Mouse (Mus musculus): ENCODE data around the gene Tor2a. TPM values are rescaled to one million over a fixed set of nuclear protein-coding genes. Genes with fewer than 3 reads are reported as not detected.
A peak's percentile ranks its signal among the peaks of the same experiment; 100 is the strongest.

Gene Tor2a
- total RNA-seq, 2 experiments from 2014 or later: 7.5 to 8.2 TPM

DNA sequence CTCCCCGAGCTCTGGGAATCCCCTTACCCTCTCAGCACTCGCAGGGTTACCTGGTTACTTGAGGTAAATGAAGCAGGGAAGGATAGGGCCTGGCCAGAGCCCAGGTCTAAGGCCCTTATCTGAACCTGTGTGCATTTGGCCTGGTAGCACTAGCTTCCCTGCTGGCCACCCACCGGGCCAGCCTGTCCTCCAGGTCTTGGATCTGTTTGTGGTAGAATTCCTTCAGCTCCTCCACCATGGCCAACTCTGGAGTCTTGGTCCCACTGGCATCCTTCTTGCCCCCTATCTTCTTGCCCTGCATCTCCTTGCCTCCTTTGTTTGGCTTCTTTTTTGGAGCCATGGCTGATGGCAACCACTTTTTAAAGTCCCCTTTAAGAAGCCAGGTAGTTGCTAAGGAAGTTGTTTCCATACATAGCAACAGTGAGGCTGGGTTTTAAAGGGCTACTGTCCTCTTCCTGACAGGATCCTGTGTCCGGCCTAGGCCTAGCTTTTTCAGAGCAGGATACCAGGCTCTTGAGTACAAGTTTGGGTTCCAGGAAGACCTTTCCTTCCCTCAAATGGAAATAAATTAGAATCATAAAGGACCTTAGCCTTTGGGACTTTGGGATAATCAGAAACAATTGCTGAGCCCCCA is 27.1 kb downstream of the Tor2a start, which contains the start of gene Cfap157:
Cfap157 (minus strand) TSS at position 381 of the 634 bp plus-strand sequence.
- DNase-seq: no peak
- intact Hi-C loops (cut with DNase I; ENCODE audit: low total_unique reads): no loop called here

- intact Hi-C loops (cut with DNase I; ENCODE audit: low total_unique reads): no loop called here
Measured at GRCm38 (mm10) chr2:32787176-32787575, 30.1 kb downstream of the Tor2a start.

GRCm38 (mm10) chr2:32788581-32788980 is 31.5 kb downstream of the Tor2a start:
- no peak for DNase-seq
- intact Hi-C loops (cut with DNase I; ENCODE audit: low total_unique reads): no loop called here

More at GRCm38 (mm10) chr2:32787176-32787575, 30.1 kb downstream of the Tor2a start:
- DNase-seq: no peak

- intact Hi-C loops (cut with DNase I; ENCODE audit: low total_unique reads): loop anchor here (10.0 kb wide), 1 partner anchor 134 kb away; no protein-coding TSS in a partner anchor
- peak; percentile 71 for DNase-seq
Measured at GRCm38 (mm10) chr2:32791297-32791696, 34.3 kb downstream of the Tor2a start.

DNA sequence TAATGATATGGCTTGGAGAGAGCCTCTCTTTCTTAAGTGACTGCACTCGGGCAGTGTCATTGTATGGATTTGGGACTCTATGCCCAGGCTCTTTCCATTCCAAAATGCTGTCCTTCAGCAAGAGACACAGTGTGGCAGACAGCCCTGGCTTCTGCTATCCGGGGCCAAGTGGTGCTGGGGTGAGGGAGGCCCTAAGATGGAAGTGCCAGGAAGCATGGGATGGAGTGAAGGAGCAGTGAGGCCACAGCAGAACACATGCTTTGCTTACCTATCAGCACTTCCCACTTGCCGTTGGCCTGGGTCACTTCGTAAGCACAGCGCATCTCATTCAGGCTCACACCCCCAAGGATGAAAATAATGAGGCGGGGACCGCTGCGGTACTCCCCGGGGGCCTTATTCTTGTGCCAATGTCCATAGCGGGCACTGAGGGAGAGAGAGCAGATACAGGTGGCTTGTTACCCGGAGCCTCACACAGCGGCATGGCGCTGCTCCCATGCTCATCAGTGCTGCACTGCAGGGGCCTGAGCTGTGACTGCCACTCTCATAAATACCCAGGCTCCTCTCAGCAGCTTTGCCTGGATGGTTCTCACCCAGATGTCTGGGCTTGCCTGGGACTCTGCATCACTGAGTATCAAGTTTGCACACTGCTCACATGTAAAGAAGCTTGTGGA is 38.8 kb downstream of the Tor2a start:
- intact Hi-C loops (cut with DNase I; ENCODE audit: low total_unique reads): loop anchor here (10.0 kb wide), 1 partner anchor 129 kb away; no protein-coding TSS in a partner anchor
- no peak for DNase-seq

GRCm38 (mm10) chr2:32798251-32798962 is 41.4 kb downstream of the Tor2a start:
- DNase-seq: no peak
- intact Hi-C loops (cut with DNase I; ENCODE audit: low total_unique reads): loop anchor here (10.0 kb wide), 1 partner anchor 126 kb away; no protein-coding TSS in a partner anchor

DNA sequence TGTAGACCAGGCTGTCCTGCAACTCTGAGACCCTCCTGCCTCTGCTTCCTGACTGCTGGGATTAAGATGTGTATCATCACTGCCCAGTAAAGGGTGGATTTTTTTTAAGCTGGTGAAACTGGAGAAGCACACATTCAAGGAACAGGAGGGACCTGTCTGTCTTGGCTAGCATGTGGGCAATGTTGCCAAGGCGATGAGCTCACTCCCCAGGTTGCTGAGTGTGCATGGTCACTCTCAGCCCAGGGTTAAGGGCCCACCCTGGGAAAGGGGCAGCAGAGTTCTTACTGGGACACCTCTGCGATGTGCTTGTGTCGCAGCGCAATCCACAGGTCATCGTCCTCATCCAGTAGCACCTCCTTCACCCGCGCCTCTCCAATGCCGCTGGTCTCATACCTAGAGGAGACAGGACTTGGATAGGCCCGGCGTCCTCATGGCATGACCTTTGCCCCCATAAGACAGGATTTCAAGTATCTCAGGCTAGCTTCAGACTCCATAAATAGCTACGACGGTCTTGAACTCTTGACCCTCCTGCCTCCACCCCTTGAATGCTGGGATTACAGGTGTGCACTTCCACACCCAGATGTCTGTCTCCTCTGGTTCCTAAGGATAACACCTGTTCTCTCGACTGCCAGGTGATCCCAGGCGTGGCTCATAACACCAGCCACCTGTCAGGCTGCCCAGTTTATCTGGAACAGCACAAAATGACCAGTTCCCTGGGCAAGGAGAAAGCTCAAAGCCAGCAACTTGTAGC is 52.0 kb downstream of the Tor2a start:
- no peak for DNase-seq
- intact Hi-C loops (cut with DNase I; ENCODE audit: low total_unique reads): no loop called here

Small RNA genes lying within 50 kb of the gene (microRNA-seq; reads per million reads assigned to microRNA genes)
- gene Mir2861 (0 reads per million in 2 experiments), gene Mir3960 (0 reads per million in 2 experiments)

Other genes with a start within 250 kb of the Tor2a start
- 1 to 10 TPM; 3.5 to 4.2 TPM for gene Fam102a, start 221.9 kb upstream of the Tor2a start, total RNA-seq (2021)
- 10 to 100 TPM; 17.6 to 17.8 TPM for gene Dpm2, start 186.4 kb upstream of the Tor2a start, total RNA-seq (2021)
- not detected for gene Pip5kl1, start 182.4 kb upstream of the Tor2a start, total RNA-seq (2021)
- gene 9430097D07Rik, start 181.6 kb upstream of the Tor2a start, total RNA-seq (2021): not detected
- gene St6galnac4, start 170.1 kb upstream of the Tor2a start, total RNA-seq (2021): 10 to 100 TPM; 25.6 to 26.3 TPM
- 10 to 100 TPM; 42.7 to 51.0 TPM for gene St6galnac6, start 157.5 kb upstream of the Tor2a start, total RNA-seq (2021)
- gene Ak1, start 135.5 kb upstream of the Tor2a start, total RNA-seq (2021): 1,000 to 10,000 TPM; 1,800 to 1,917 TPM
- 10 to 100 TPM; 46.8 to 49.3 TPM for gene Eng, start 110.6 kb upstream of the Tor2a start, total RNA-seq (2021)
- 10 to 100 TPM in 1 of 2 experiments, 1 to 10 TPM in 1; 6.7 to 11.1 TPM for gene Fpgs, start 53.1 kb upstream of the Tor2a start, total RNA-seq (2021)
- gene Cdk9, start 44.2 kb upstream of the Tor2a start, total RNA-seq (2021): 10 to 100 TPM; 21.3 to 23.9 TPM
- gene Sh2d3c, start 36.2 kb upstream of the Tor2a start, total RNA-seq (2021): 10 to 100 TPM; 10.2 to 16.1 TPM
- not detected for gene 6330409D20Rik, start 16.2 kb upstream of the Tor2a start, total RNA-seq (2021)
- gene Ttc16, start 18.4 kb downstream of the Tor2a start, total RNA-seq (2021): not detected
- 1 to 10 TPM; 2.4 to 3.0 TPM for gene Ptrh1, start 18.6 kb downstream of the Tor2a start, total RNA-seq (2021)
- under 1 TPM in 1 of 2 experiments, not detected in 1; 0.35 TPM for gene Cfap157, start 27.2 kb downstream of the Tor2a start, total RNA-seq (2021)
- 10 to 100 TPM in 1 of 2 experiments, 1 to 10 TPM in 1; 7.2 to 10.6 TPM for gene Stxbp1, start 90.0 kb downstream of the Tor2a start, total RNA-seq (2021)
- 10 to 100 TPM; 12.1 to 15.8 TPM for gene Fam129b, start 118.9 kb downstream of the Tor2a start, total RNA-seq (2021)
- gene Rpl12, start 204.3 kb downstream of the Tor2a start, total RNA-seq (2021): 100 to 1,000 TPM; 105 to 143 TPM
- 10 to 100 TPM; 12.0 to 12.2 TPM for gene Lrsam1, start 204.4 kb downstream of the Tor2a start, total RNA-seq (2021)
- gene Slc2a8, start 224.8 kb downstream of the Tor2a start, total RNA-seq (2021): 10 to 100 TPM in 1 of 2 experiments, 1 to 10 TPM in 1; 8.5 to 10.5 TPM

All from gastrocnemius, postnatal 14 days (tissue).